Mouse (Mus musculus): ENCODE data around the gene Tppp. TPM values are rescaled to one million over a fixed set of nuclear protein-coding genes. Genes with fewer than 3 reads are reported as not detected.
"Not testable (repeated sequence)": the region's sequence is repeated elsewhere in the genome, so short reads cannot be mapped to it uniquely, and the experiment has no call there.

The Tppp gene
- total RNA-seq, 2 experiments from 2014 or later = 267 to 277 TPM

DNA sequence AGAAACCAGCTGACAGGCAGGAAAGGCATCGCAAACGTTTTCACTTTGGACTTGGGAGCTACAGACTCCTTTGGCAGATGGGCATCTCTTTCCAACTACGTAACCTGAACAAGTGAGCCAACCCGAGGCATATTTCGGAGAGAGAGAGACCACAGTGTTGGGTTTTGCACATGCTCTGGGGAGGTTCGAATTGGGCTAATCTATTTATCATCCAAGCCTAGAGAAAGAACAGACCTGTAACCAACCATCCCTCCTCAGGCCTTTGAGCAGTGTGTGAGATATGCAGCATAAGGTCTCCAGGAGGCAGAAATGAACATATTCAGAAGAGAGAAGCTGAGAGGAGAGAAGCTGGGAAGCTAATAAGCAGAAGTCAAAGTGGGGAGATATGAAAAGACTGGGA is 8.2 kb upstream of the Tppp start:
- no peak for TF ChIP-seq CTCF (conservative IDR thresholded peaks at IDR 0.05)
- H3K27ac ChIP-seq = no peak overlapping the region
- no peak for DNase-seq (ENCODE audit: low spot score in 2 of 2)
- H3K4me3 ChIP-seq = no peak overlapping the region

DNA sequence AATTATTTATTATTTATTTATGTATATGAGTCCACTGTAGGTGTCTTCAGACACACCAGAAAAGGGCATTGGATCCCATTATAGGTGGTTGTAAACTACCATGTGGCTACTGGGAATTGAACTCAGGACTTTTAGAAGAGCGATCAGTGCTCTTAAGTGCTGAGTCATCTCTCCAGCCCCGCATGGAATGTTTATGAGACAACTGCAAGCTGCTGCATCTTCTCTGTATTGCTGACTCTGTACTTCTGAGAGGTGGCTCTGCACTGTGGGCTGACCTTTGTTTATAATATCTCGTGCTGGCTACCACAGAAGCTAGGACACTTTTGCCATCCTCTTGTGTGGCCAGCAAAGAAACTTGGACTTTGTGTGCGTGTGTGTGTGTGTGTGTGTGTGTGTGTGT is 7.7 kb upstream of the Tppp start:
- no peak for DNase-seq (ENCODE audit: low spot score in 2 of 2)

DNA sequence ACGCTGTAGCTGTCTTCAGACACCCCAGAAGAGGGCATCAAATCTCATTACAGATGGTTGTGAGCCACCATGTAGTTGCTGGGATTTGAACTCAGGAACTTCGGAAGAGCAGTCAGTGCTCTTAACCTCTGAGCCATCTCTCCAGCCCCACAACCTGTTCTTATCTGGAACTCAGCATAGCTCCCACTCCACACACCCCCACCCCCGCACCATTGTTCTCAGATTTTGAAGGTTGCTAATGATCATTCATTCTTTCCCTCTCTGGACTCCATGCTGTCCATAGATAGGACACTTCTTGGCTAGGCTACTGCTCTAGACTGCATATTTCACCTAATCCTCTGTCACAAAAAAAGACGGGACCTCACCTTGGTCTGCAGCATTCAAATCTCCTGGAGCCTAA is 2.3 kb upstream of the Tppp start:
- not testable (repeated sequence) for DNase-seq (ENCODE audit: low spot score in 2 of 2); H3K4me3 ChIP-seq; H3K27ac ChIP-seq

More for the DNA sequence above, 7.7 kb upstream of the Tppp start:
- Histone ChIP-seq H3K27ac (no peak overlapping the region), H3K4me3 (no peak overlapping the region)
- no peak for TF ChIP-seq CTCF (conservative IDR thresholded peaks at IDR 0.05)

DNA sequence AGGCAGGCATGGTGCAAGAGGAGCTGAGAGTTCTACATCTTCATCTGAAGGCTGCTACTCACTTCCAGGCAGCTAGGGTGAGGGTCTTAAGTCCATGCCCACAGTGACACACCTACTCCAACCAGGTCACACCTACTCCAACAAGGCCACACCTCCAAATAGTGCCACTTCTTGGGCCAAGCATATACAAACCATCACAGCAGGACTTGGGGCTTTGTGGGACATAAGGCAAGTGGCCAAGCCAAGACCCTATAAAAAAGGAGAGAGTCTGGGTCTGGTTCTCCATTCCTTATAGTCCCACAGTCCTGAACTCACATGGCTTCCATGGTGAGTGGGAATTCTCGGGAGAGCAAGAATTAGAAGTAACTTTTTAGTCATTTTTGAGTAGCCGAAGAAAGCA is 991 bp upstream of the Tppp start:
- not testable (repeated sequence) for H3K27ac ChIP-seq; DNase-seq (ENCODE audit: low spot score in 2 of 2)
- peak overlapping the region; percentile 26; the same call in 1 of the 2 replicates for H3K4me3 ChIP-seq

DNA sequence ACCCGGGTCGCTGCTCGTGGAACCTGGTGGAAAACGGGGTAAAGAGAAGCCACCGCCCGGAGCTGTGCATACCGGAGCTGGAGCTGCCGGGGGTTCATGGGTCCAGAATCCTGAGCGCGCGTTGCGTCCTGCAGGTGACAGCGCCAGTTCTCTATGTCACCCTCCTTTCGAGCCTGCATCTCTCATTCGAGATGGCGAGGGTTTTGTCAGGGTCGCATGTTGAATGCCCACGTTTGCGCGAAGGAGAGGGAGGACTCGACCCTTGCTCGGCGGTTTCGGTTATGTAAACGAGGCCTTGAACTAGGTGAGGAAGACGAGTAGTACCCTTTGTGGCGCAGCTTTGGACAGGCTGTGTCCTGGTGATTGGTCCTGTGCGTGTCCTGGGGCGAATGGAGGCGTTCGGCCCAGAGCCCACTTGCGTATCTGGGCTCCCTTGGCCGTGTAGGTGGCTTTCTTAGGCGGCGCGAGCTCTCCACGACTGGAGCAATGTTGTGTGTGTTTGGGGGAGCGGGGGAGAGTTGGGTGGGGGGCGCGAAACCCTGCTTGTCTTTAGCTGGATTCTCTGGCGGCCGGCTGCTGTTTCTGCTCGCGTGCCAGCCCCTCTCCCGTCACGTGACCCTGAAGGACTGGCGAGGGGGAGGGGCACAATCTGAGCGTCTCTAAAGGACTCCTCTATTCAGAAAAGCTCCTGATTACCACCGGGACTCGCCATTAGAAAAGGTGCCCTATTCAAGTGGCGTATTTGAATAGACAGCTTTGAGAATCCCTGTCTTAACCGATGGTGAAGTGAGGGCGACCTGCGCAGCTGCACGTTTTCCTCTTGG is 796 bp downstream of the Tppp start:
- DNase-seq (ENCODE audit: low spot score in 2 of 2) = peak; percentile 82 to 88
- peak overlapping the region; percentile 99 for H3K27ac ChIP-seq
- H3K4me3 ChIP-seq = peak overlapping the region; percentile 87
- no peak for TF ChIP-seq CTCF (conservative IDR thresholded peaks at IDR 0.05)

DNA sequence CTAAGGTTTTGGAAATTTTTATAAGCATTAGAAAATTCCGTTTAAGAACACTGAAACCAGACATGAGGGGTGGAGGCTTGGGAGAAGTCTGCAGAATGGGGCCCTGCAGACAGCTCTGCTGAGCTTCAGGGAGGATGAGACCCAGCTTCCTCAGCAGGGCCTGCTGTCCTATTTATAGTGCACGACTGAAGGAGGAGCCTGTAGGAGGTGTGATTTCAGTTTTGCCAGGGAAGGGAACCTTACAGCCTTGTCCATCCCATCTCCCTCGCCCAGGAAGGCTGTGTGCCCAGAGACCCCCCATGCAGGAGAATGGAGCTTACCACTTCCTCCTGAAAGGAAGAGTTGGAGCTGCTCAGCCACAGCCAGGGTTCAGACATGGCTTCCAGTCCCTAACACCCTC is 1.5 kb downstream of the Tppp start:
- peak in 1 of 2 experiments; percentile 30 for DNase-seq (ENCODE audit: low spot score in 2 of 2)
- Histone ChIP-seq H3K27ac (peak overlapping the region; percentile 99), H3K4me3 (peak overlapping the region; percentile 87)
- TF ChIP-seq CTCF (conservative IDR thresholded peaks at IDR 0.05) = no peak

DNA sequence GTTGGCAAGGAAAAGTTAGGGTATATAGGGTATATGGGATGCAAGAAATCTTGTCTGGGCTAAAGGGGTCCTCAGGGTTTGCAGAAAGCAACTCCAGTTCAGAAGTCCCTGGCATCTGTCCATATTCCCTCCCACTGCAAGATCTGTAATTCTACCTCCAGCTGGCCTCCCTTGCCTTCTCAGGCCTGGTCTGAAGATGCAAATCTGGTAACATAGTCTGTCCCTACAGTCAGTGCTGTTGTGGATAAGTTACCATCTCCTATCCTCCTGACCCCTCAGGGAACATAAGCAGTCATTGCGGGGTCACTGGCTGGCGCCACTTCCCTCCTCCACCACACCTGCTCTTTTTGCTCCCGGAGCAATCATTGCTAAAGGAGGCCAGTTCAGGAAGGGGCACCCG is 6.7 kb downstream of the Tppp start:
- TF ChIP-seq CTCF (conservative IDR thresholded peaks at IDR 0.05) = no peak
- no peak for DNase-seq (ENCODE audit: low spot score in 2 of 2)
- H3K27ac ChIP-seq = peak overlapping the region; percentile 10; the same call in 1 of the 2 replicates
- H3K4me3 ChIP-seq = no peak overlapping the region

DNA sequence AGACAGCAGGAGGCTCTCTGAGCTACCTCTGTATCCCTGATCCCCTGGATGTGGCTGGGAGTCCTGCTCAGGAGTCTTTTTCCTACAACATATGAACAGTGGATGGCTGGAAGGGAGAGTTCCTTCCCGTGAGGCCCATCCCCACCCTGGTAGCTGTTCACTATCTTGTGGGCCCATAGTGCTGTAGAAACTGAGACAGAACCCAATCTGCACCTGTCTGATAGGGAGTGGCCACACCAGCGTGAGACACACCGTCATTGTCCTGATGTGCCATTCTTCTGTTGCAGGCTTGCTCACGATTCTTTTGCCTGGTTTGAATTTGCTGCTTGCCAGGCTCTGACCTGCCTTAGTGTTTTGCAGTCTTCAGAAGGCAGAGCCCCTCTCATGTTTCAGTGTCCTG is 8.2 kb downstream of the Tppp start:
- TF ChIP-seq CTCF (conservative IDR thresholded peaks at IDR 0.05) = no peak
- no peak for DNase-seq (ENCODE audit: low spot score in 2 of 2)
- Histone ChIP-seq H3K4me3 (no peak overlapping the region), H3K27ac (no peak overlapping the region)

DNA sequence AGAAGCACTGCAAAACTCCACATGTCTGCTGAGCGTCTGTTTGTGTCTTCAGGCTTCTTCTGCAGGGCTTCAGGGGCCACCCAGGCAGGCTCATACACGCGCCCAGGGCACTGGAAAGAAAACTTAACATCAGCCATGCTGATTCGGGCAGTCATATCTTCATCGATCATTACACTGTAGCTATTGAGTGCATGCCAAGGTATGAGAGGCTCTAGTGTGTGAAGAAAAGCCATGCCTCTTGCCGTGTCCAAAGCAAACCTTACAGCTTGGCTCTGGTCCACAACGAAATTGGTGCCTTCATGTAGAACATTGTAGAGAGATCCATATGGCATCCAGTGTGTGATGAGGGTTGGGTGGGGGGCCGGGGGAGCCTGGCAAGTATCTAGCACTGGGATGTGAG is 9.8 kb downstream of the Tppp start:
- not testable (repeated sequence) for DNase-seq (ENCODE audit: low spot score in 2 of 2); H3K4me3 ChIP-seq; H3K27ac ChIP-seq

DNA sequence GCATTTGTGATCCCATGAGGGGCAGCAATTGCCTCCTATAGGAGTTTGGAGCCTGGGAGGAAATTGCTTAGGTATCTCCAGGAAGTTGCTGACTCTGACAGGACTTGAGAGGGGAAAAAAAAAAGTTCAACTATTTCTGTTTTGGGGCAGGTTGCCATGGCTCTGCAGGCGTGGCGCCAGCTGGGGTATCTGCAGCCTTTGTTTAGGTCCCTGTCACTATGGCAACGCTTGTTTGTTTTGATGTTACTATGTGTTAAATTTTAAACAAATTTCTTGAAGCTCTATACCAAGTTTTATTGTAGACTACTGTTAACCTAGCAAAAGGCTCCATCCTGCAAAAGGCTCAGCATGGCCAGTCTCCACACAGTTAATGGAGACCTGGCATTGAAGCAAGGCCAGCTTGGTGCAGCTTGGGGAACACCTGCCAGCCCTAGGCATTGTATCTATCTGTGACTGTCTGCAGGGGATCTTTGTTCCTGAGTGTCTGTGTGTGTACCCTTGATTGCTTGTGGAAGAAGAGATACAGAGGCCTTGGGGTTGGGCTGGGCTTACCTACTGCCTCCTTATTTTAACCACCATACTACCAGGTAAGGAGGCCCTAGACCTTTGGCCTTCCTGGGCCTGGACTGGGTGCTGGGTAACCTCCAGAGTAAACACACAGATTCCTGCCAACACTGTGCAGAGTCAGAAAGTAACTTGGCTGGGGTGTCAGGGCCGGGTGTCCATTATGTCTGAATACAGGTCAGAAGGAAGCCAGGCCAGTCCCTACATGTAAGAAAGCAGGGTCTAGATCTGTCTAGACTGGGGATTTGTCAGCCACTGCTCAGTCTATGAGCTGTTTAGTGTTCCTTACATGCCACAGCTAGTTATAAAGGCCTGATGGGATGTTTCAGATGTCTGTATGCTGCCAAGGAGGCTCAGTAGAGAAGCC is 16.2 kb downstream of the Tppp start:
- peak in 1 of 2 experiments; percentile 54 for DNase-seq (ENCODE audit: low spot score in 2 of 2)
- no peak for TF ChIP-seq CTCF (conservative IDR thresholded peaks at IDR 0.05)
- Histone ChIP-seq H3K4me3 (no peak overlapping the region), H3K27ac (peak overlapping the region; percentile 83)

DNA sequence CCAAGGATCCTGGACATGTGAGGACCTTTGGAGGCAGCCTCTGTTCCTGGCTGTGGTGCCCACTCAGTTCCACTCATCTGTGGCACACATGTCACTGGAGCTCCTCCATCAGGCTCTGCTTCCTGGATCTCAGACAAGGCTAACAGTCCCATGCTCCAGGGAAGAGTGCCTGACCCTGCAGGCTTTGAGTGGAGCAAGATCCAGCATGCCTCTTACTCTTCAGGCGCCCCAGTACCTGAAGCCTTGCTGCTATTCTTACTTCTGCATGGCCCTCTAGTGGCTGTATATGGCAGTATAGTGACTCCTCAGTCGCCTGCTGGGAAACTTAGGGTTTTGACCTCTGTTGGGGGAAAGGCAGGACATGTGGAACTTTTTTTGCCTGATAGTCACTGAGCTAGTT is 17.0 kb downstream of the Tppp start:
- DNase-seq (ENCODE audit: low spot score in 2 of 2) = no peak
- H3K4me3 ChIP-seq = no peak overlapping the region
- peak; percentile 85 for TF ChIP-seq CTCF (conservative IDR thresholded peaks at IDR 0.05)
- peak overlapping the region; percentile 83 for H3K27ac ChIP-seq

DNA sequence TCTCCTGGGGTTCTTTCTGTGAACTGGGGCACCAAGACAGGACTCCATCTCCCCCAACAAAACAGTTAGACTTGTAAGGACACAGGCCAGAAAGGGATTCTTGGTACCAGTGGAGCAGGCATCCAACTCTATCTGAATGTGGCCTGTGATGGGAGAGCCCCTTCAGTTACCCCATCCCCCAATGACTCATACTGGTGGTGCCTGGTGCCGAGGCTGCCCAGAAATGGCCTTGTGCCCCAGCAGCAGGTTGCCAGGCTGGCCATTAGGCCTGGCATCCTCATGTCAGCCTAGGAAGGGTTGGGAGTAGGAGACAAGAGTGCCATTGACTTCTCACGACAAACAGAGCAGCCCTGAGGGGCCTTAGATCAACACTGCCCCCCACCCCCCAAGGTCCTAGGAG is 18.9 kb downstream of the Tppp start:
- no peak for TF ChIP-seq CTCF (conservative IDR thresholded peaks at IDR 0.05)
- no peak for DNase-seq (ENCODE audit: low spot score in 2 of 2)
- H3K27ac ChIP-seq = peak overlapping the region; percentile 83

DNA sequence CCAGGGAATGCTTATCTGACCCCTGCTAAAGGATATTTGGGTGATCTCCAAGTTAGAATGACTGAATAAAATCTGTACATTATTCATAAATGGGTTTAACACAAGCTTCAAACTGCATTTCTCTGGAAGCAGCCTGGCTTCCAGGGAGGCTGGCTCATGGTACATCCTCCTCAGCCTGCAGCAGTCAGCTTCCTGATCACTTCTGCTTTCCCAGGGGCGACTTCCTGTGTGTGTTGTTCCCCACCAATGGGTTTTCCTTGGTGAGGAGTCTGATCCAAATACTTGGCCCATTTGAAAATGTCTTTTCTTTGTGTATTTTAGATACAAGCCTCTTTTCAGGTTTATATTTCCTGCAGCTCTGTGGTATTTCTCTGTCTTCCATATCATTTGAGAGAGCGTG is 19.8 kb downstream of the Tppp start:
- Histone ChIP-seq H3K27ac (peak overlapping the region; percentile 83), H3K4me3 (no peak overlapping the region)
- no peak for TF ChIP-seq CTCF (conservative IDR thresholded peaks at IDR 0.05)
- DNase-seq (ENCODE audit: low spot score in 2 of 2) = no peak

More for the DNA sequence above, 18.9 kb downstream of the Tppp start:
- H3K4me3 ChIP-seq = no peak overlapping the region

Measured in layer of hippocampus, adult 2 months (tissue).